Mouse (Mus musculus) v-Abl transformed pro-B cells (cell line): ENCODE measurements at regions not wholly inside any gene's neighbourhood (a gene's known extent, or its start where the extent isn't known, plus 50 kb on each side); places are given as distances from the start of the nearest gene placed in this dataset.
"Not testable (repeated sequence)": the region's sequence is repeated elsewhere in the genome, so short reads cannot be mapped to it uniquely, and the experiment has no call there.

Experiments used
- in situ Hi-C, 2 experiments: fragments of 400-800 bp; cut with MboI; formaldehyde crosslinking; loops; one replicate each; pipeline ENCODE4 v1.15.1; 2025; ENCODE audit not compliant: unreplicated experiment in 2 of 2

DNA sequence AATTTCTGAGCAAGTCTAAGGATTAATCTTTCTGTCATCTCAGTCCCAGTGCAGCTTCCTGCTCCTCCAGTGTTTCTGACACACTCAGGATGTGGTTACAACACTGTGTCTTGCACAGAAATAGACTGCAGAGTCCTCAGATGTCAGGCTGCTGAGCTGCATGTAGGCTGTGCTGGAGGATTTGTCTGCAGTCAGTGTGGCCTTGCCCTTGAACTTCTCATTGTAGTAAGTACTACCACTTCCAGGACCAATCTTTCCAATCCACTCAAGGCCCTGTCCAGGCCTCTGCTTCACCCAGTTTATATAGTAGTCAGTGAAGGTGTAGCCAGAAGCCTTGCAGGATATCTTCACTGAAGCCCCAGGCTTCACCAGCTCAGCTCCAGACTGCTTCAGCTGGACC, 185.8 kb upstream of the Zfp386 start:
- in situ Hi-C loops, result loop anchor here in 1 of 2 experiments (10.0 kb wide), 1 partner anchor 47 kb away; no protein-coding TSS in a partner anchor

DNA sequence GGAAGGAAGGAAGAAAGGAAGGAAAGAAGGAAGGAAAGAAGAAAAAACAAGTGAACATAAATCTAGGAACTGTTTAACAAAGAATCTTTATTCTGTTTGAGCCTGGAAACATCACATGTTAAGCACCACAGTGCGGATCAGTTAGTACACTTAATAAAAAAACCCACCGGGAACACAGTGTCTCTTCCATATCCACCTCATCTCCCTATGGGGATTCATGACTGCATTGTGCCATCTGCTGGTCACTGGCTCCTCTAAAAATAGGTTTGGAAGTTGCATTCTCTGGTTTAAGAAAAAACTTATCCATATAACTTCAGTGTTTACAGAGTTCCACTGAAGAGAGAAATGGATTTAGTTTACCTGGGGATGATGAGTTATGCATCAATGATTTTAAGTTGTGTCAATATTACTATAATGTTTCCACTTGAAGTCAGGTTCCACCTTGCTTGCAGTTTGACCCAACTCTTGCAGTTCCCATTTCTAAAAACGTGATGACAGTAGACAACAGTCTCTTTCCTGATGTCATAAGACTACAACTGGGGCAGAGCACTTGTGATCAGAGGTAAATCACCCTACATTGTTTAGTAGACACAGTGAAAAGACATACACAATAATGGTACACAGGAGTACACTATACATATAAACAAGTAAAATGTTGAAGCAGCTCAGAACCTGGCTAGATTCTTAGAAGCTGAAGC, 182.3 kb upstream of the Zfp386 start:
- in situ Hi-C loops, result loop anchor here in 1 of 2 experiments (5.0 to 10.0 kb wide), 2 partner anchors 50 to 603 kb away; no protein-coding TSS in a partner anchor

DNA sequence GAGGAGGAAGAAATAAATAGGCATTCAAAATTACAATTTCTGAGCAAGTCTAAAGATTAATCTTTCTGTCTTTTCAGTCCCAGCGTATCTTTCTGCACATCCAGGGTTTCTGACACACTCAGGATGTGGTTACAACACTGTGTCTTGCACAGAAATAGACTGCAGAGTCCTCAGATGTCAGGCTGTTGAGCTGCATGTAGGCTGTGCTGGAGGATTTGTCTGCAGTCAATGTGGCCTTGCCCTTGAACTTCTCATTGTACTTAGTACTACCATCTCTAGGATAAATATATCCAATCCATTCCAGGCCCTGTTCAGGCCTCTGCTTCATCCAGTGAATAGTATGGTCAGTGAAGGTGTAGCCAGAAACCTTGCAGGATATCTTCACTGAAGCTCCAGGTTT, 178.9 kb upstream of the Zfp386 start:
- in situ Hi-C loops, result loop anchor here in 1 of 2 experiments (5.0 to 10.0 kb wide), 2 partner anchors 54 to 606 kb away; no protein-coding TSS in a partner anchor

DNA sequence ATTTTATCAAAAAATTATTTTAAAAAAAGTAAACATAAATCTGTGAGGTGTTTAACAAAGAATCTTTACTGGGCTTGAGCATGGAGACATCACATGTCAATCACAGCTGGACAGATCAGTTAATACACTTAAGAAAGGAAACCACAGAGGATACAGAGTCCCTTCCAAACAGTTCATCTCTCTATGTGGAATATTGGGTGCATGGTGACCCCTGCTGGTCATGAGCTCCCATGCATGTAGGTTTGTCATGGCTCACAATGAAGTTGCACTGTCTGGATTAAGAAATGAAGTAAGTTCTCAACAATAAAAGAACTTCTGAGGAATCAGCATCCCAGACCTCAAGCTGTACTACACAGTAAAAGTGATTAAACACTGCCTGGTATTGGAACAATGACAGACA, 175.1 kb upstream of the Zfp386 start:
- in situ Hi-C loops, result not testable (repeated sequence)

DNA sequence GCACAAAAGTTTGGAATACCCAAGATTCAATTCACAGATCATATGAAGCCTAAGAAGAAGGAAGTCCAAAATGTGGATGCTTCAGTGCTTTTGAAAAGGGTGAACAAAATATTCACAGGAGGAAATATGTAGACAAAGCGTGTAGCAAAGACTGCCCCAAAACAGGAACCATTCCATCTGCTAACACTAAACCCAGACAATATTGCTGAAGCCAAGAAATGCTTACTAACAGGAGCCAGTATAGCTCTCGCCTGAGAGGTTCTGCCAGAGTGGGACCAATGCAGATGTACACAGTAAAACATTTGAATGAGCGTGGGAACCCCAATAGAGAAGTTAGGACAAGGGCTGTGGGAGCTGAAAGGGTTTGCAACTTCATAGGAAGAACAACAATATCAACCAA, 173.5 kb upstream of the Zfp386 start:
- in situ Hi-C loops, result not testable (repeated sequence)

DNA sequence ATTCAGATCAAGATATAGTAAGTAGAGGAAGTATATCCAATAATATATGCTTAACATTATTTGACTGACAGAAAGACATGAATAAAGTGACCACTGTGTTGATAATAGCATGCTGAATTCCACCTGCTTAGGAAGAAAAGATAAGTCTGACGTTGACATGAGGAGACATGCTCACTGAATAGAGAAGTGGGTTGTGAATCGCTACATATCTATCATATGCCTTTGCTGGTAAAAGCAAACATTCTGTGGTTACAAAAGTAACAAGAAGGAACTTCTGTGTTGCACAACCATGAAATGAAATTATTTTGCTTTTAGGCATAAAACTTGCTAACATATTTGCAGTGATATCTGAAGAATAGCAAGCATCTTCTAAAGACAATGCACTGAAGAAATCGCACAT, 163.8 kb upstream of the Zfp386 start:
- in situ Hi-C loops, result loop anchor here (5.0 kb wide), 1 partner anchor 49 kb away; no protein-coding TSS in a partner anchor

DNA sequence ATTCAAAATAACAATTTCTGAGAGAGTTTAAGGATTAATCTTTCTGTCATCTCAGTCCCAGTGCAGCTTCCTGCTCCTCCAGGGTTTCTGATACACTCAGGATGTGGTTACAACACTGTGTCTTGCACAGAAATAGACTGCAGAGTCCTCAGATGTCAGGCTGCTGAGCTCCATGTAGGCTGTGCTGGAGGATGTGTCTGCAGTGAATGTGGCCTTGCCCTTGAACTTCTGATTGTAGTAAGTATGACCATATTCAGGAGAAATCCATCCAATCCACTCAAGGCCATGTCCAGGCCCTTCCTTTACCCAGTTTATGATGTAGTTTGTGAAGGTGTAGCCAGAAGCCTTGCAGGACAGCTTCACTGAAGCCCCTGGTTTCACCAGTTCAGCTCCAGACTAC, 159.5 kb upstream of the Zfp386 start:
- in situ Hi-C loops, result no loop called here

DNA sequence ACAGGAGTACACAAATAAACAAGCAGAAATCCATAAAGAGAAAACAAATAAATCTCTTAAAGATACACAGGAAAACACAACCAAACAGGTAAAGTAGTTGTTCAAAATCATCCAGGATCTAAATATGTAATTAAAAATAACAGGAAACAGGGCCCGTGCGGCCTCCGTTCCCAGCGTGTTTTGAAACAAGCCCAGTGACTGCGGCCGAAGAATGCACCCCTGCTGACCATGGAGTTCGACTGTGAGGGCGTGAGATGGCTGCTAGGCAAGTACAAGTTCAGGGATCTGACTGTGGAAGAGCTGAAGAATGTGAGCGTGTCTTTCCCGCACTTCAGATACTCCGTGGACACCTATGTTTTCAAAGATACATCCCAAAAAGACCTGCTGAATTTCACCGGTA, 154.9 kb upstream of the Zfp386 start:
- in situ Hi-C loops, result not testable (repeated sequence)

DNA sequence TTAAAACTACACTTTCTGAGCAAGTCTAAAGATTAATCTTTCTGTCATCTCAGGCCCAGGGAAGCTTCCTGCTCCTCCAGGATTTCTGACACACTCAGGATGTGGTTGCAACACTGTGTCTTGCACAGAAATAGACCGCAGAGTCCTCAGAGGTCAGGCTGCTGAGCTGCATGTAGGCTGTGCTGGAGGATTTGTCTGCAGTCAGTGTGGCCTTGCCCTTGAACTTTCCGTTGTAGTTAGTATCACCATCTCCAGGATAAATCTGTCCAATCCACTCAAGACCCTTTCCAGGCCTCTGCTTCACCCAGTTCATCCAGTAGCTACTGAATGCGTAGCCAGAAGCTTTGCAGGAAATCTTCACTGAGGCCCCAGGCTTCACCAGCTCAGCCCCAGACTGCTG, 135.3 kb upstream of the Zfp386 start:
- in situ Hi-C loops, result not testable (repeated sequence)

DNA sequence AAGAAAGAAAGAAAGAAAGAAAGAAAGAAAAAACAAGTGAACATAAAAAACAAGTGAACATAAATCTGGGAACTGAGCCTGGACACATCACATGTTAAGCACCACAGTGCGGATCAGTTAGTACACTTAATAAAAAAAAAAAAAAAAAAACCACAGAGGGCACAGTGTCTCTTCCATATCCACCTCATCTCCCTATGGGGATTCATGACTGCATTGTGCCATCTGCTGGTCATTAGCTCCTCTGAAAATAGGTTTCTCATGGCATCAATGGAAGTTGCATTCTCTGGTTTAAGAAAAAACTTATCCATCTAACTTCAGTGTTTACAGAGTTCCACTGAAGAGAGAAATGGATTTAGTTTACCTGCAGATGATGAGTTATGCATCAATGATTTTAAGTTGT, 132.1 kb upstream of the Zfp386 start:
- in situ Hi-C loops, result not testable (repeated sequence)

DNA sequence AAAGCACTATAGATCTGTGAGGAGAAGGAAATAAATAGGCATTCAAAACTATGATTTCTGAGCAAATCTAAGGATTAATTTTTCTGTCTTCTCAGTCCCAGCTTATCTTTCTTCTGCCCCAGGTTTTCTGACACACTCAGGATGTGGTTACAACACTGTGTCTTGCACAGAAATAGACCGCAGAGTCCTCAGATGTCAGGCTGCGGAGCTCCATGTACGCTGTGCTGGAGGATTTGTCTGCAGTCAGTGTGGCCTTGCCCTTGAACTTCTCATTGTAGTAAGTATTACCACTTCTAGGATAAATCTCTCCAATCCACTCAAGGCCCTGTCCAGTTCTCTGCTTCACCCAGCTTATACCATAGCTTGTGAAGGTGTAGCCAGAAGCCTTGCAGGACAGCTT, 127.4 kb upstream of the Zfp386 start:
- in situ Hi-C loops, result not testable (repeated sequence)

DNA sequence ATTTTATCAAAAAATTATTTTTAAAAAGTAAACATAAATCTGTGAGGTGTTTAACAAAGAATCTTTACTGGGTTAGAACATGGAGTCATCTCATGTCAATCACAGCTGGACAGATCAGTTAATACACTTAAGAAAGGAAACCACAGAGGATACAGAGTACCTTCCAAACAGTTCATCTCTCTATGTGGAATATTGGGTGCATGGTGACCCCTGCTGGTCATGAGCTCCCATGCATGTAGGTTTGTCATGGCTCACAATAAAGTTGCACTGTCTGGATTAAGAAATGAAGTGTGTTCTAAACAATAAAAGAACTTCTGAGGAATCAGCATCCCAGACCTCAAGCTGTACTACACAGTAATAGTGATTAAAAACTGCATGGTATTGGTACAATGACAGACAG, 123.5 kb upstream of the Zfp386 start:
- in situ Hi-C loops, result not testable (repeated sequence)

DNA sequence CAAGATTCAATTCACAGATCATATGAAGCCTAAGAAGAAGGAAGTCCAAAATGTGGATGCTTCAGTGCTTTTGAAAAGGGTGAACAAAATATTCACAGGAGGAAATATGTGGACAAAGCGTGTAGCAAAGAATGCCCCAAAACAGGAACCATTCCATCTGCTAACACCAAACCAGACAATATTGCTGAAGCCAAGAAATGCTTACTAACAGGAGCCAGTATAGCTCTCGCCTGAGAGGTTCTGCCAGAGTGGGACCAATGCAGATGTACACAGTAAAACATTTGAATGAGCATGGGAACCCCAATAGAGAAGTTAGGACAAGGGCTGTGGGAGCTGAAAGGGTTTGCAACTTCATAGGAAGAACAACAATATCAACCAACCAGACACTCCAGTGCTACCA, 122.0 kb upstream of the Zfp386 start:
- in situ Hi-C loops, result not testable (repeated sequence)

DNA sequence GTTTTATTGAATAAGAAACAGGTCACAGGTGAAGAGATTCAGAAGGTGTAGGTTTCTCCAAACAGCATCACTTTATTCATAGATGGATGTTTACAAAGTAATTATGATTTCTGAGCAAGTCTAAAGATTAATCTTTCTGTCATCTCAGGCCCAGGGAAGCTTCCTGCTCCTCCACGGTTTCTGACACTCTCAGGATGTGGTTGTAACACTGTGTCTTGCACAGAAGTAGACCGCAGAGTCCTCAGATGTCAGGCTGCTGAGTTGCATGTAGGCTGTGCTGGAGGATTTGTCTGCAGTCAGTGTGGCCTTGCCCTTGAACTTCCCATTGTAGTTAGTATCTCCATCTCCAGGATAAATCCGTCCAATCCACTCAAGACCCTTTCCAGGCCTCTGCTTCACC, 95.2 kb upstream of the Zfp386 start:
- in situ Hi-C loops, result loop anchor here in 1 of 2 experiments (25.0 kb wide), 1 partner anchor 665 kb away; no protein-coding TSS in a partner anchor

DNA sequence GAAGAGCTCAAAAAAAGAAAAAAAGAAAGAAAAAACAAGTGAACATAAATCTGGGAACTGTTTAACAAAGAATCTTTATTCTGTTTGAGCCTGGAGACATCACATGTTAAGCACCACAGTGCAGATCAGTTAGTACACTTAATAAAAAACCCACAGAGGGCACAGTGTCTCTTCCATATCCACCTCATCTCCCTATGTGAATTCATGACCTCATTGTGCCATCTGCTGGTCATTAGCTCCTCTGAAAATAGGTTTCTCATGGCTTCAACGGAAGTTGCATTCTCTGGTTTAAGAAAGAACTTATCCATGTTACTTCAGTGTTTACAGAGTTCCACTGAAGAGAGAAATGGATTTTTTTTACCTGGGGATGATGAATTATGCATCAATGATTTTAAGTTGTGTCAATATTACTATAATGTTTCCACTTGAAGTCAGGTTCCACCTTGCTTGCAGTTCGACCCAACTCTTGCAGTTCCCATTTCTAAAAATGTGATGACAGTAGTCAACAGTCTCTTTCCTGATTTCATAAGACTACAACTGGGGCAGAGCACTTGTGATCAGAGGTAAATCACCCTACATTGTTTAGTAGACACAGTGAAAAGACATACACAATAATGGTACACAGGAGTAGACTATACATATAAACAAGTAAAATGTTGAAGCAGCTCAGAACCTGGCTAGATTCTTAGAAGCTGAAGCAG, 91.9 kb upstream of the Zfp386 start:
- in situ Hi-C loops, result loop anchor here in 1 of 2 experiments (25.0 kb wide), 1 partner anchor 668 kb away; no protein-coding TSS in a partner anchor

DNA sequence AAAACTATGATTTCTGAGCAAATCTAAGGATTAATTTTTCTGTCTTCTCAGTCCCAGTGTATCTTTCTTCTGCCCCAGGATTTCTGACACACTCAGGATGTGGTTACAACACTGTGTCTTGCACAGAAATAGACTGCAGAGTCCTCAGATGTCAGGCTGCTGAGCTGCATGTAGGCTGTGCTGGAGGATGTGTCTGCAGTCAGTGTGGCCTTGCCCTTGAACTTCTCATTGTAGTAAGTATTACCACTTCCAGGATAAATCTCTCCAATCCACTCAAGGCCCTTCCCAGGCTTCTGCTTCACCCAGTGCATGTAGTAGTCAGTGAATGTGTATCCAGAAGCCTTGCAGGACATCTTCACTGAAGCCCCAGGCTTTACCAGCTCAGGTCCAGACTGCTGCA, 83.8 kb upstream of the Zfp386 start:
- in situ Hi-C loops, result loop anchor here in 1 of 2 experiments (25.0 kb wide), 1 partner anchor 676 kb away; no protein-coding TSS in a partner anchor

DNA sequence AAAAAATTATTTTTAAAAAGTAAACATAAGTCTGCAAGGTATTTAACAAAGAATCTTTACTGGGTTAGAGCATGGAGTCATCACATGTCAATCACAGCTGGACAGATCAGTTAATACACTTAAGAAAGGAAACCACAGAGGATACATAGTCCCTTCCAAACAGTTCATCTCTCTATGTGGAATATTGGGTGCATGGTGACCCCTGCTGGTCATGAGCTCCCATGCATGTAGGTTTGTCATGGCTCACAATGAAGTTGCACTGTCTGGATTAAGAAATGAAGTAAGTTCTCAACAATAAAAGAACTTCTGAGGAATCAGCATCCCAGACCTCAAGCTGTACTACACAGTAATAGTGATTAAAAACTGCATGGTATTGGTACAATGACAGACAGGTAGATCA, 80.0 kb upstream of the Zfp386 start:
- in situ Hi-C loops, result loop anchor here in 1 of 2 experiments (25.0 kb wide), 1 partner anchor 680 kb away; no protein-coding TSS in a partner anchor
